Mouse (Mus musculus): ENCODE data around the gene Naif1.

Gene Naif1

DNA sequence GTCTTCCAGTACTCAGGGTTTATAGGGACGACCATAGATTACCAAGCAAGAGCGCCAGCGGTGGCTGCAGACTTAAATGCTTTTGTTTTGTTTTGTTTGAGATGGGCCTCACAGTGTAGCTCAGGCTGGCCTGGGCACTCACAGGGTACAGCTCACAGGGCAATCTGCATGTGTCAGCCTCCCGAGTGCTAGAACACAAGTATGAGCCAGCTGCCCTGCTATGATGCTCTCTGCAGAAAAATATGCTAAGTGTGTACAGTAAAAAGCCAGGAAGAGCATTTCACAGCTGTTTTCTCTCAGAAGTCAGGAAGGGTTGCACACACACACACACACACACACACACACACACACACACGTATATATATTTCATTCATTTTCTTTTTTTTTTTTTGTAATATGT lies 50.2 kb downstream of the Naif1 start:
- no peak for DNase-seq (ENCODE audit: low read depth, low spot score)

GRCm38 (mm10) chr2:32501754-32502324 lies 51.6 kb downstream of the Naif1 start:
- DNase-seq (ENCODE audit: low read depth, low spot score), result no peak

GRCm38 (mm10) chr2:32502843-32503242 lies 52.6 kb downstream of the Naif1 start:
- no peak for DNase-seq (ENCODE audit: low read depth, low spot score)

DNA sequence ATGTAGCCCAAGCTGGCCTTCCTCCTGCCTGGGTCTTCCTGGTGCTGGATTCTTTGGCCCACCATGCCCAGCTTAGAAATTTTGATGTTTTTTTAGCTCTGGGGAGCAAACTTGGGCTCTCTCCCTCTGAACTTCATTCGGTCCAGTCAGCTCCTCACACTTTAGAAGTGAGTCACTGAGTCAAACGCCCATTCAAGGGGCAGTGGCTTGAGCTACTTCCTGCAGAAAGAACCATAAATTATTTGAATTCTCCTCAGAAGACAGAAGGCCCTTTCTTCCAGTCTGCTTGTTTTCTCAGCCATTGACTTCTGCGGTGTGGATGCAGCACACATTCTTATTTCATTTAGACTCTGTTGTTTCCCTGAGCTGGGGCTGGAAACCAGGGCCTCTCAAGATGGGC lies 53.3 kb downstream of the Naif1 start:
- DNase-seq (ENCODE audit: low read depth, low spot score), result no peak

- no peak for DNase-seq (ENCODE audit: low read depth, low spot score)
Measured at GRCm38 (mm10) chr2:32505536-32505935, 55.3 kb downstream of the Naif1 start.

Measured in telencephalon, adult 2 months (tissue).